Comparison of ENCODE assay signal across 20 mouse cellular contexts in genomic region chr2:130817865-130818264, GRCm38 (mm10).
"Had no signal": no experiment of that assay in that cellular context is flagged by ENCODE, and none has a peak within 500 bp of the region (broad histone marks: within the 10 kb centered on the region; RNA-seq: fewer than 3 reads in every experiment).

No protein-coding gene starts in this region.

- H3K27ac ChIP-seq: heart, adult 2 months; hindbrain, embryonic 10.5 days; hindbrain, embryonic 12.5 days; hindbrain, embryonic 15.5 days; hindbrain, postnatal 0 days; limb, embryonic 10.5 days; limb, embryonic 12.5 days; liver, embryonic 13.5 days; liver, embryonic 15.5 days had no signal

- H3K27me3 ChIP-seq: hindbrain, embryonic 12.5 days; hindbrain, embryonic 15.5 days; limb, embryonic 12.5 days; liver, embryonic 13.5 days; liver, embryonic 15.5 days had no signal

- DNase-seq: gastrocnemius, postnatal 14 days; gastrocnemius, postnatal 36 days; heart, adult 2 months; heart, postnatal 10 days; heart, postnatal 4 days; kidney, adult 11 months; kidney, adult 8-10 months; kidney, postnatal 10 days; kidney, postnatal 25 days; kidney, postnatal 4 days; liver; liver, embryonic 13.5 days had no signal

- ATAC-seq: hindbrain, postnatal 0 days; intestine, embryonic 16.5 days had no signal

- H3K4me3 ChIP-seq: heart, adult 2 months; hindbrain, embryonic 10.5 days; hindbrain, embryonic 12.5 days; hindbrain, embryonic 15.5 days; limb, embryonic 10.5 days; limb, embryonic 12.5 days; liver, embryonic 13.5 days; liver, embryonic 15.5 days had no signal
